In genomic region chr5:124025587-124026441, GRCm38 (mm10) we compare ENCODE assay signal across 10 mouse cellular contexts. TPM values are rescaled to one million over a fixed set of nuclear protein-coding genes. Genes with fewer than 3 reads are reported as not detected.
DNase-seq lines count a peak whose midpoint lies in the region; ATAC-seq and TF ChIP-seq lines count a peak whose summit lies in the region.
"Had no signal": no experiment of that assay in that cellular context is flagged by ENCODE, and none has a peak within 500 bp of the region (broad histone marks: within the 10 kb centered on the region; RNA-seq: fewer than 3 reads in every experiment).

No protein-coding gene starts in this region.

- no peaks in the 10 kb centered on the region for H3K27me3 ChIP-seq in midbrain, embryonic 10.5 days (ENCODE audit: low read depth, poor library complexity, severe bottlenecking)
- H3K27me3 ChIP-seq in midbrain, postnatal 0 days (ENCODE audit: insufficient read depth, low read length) = no peaks in the 10 kb centered on the region
- no peaks in the 10 kb centered on the region for H3K27me3 ChIP-seq in forebrain, embryonic 16.5 days (replicated peaks; ENCODE audit: control insufficient read depth, insufficient read depth, low read length)
- no peaks in the 10 kb centered on the region for H3K27me3 ChIP-seq in kidney, adult 2 months (replicated peaks; ENCODE audit: control insufficient read depth, insufficient read depth, low read length)
- H3K27me3 ChIP-seq in neural tube, embryonic 13.5 days = no peaks in the 10 kb centered on the region
- H3K27me3 ChIP-seq: embryonic facial prominence, embryonic 15.5 days; Patski had no signal

- TF ChIP-seq POLR2A in kidney, adult 2 months (IDR thresholded peaks at IDR 0.05; ENCODE audit: low read depth, low read length) = no peak

- ATAC-seq in midbrain, postnatal 0 days (ENCODE audit: low FRiP score) = no peak
- no peak for ATAC-seq in forebrain, embryonic 16.5 days
- ATAC-seq in neural tube, embryonic 13.5 days (ENCODE audit: low read depth) = no peak
- no peak for ATAC-seq in megakaryocyte-erythroid progenitor cell, adult 5-6 weeks (replicated peaks; ENCODE audit: low FRiP score, low TSS enrichment, poor library complexity, severe bottlenecking)
- ATAC-seq: Patski had no signal

- H3K4me1 ChIP-seq in midbrain, embryonic 10.5 days = peaks cover 98% of the 10 kb centered on the region
- peaks cover 11% of the 10 kb centered on the region for H3K4me1 ChIP-seq in midbrain, postnatal 0 days (ENCODE audit: insufficient read depth, low read length)
- peaks cover 68% of the 10 kb centered on the region for H3K4me1 ChIP-seq in forebrain, embryonic 16.5 days (replicated peaks; ENCODE audit: control insufficient read depth, insufficient read depth, low read length)
- peaks cover 34% of the 10 kb centered on the region for H3K4me1 ChIP-seq in kidney, adult 2 months (ENCODE audit: control insufficient read depth, insufficient read depth, low read length)
- peaks cover 82% of the 10 kb centered on the region for H3K4me1 ChIP-seq in neural tube, embryonic 13.5 days (replicated peaks)

- WGBS in midbrain, embryonic 10.5 days = 92% methylated on average over 15 of the region's 15 CpGs
- 76% methylated on average over 15 of the region's 15 CpGs for whole genome bisulfite sequencing in midbrain, postnatal 0 days
- WGBS in forebrain, embryonic 16.5 days = 74% methylated on average over 15 of the region's 15 CpGs
- 32% methylated on average over 15 of the region's 15 CpGs for WGBS in kidney, adult 2 months
- WGBS in neural tube, embryonic 13.5 days = 85% methylated on average over 15 of the region's 15 CpGs

- DNase-seq in midbrain, embryonic 10.5 days (ENCODE audit: low spot score) = no peak
- no peak for DNase-seq in midbrain, postnatal 0 days (ENCODE audit: low spot score)
- DNase-seq in kidney, adult 2 months = peak; percentile 88
- DNase-seq in testis, postnatal 14 days (ENCODE audit: low spot score) = no peak
- no peak for DNase-seq in urinary bladder, adult 18-20 months (ENCODE audit: low spot score in 2 of 2)

- no peak for TF ChIP-seq CTCF in midbrain, postnatal 0 days (IDR thresholded peaks at IDR 0.05)
- TF ChIP-seq CTCF in kidney, adult 2 months (conservative IDR thresholded peaks at IDR 0.05; ENCODE audit: insufficient read depth, insufficient read length, low read depth, low read length) = no peak

- H3K9ac ChIP-seq in midbrain, postnatal 0 days (replicated peaks; ENCODE audit: low read length, poor library complexity, severe bottlenecking) = no peak overlapping the region
- peak overlapping the region; percentile 11 for H3K9ac ChIP-seq in forebrain, embryonic 16.5 days (replicated peaks; ENCODE audit: low read depth, low read length)
- H3K9ac ChIP-seq in neural tube, embryonic 13.5 days = 0 out of 2 replicates have a peak overlapping the region, but pooled peaks have one; percentile 0
- H3K9ac ChIP-seq: embryonic facial prominence, embryonic 15.5 days had no signal

- peaks cover 62% of the 10 kb centered on the region for H3K36me3 ChIP-seq in midbrain, embryonic 10.5 days
- H3K36me3 ChIP-seq in midbrain, postnatal 0 days (ENCODE audit: insufficient read depth, low read length) = no peaks in the 10 kb centered on the region
- H3K36me3 ChIP-seq in forebrain, embryonic 16.5 days (ENCODE audit: control insufficient read depth, insufficient read depth) = no peaks in the 10 kb centered on the region
- H3K36me3 ChIP-seq in kidney, adult 2 months (ENCODE audit: control insufficient read depth, insufficient read depth, low read length) = no peaks in the 10 kb centered on the region
- H3K36me3 ChIP-seq in neural tube, embryonic 13.5 days = 0 out of 2 replicates have a peak, but pooled peaks cover 6% of the 10 kb centered on the region

- no peak overlapping the region for H3K4me2 ChIP-seq in midbrain, postnatal 0 days (ENCODE audit: low read depth, low read length, poor library complexity, severe bottlenecking)
- peak overlapping the region; percentile 12; the same call in 1 of the 2 replicates for H3K4me2 ChIP-seq in forebrain, embryonic 16.5 days (ENCODE audit: low read length)
- no peak overlapping the region for H3K4me2 ChIP-seq in neural tube, embryonic 13.5 days
- H3K4me2 ChIP-seq: embryonic facial prominence, embryonic 15.5 days had no signal

- H3K4me3 ChIP-seq in midbrain, embryonic 10.5 days = no peak overlapping the region
- H3K4me3 ChIP-seq in midbrain, postnatal 0 days (ENCODE audit: low read depth, low read length) = no peak overlapping the region
- H3K4me3 ChIP-seq in forebrain, embryonic 16.5 days (replicated peaks; ENCODE audit: low read length) = no peak overlapping the region
- no peak overlapping the region for H3K4me3 ChIP-seq in kidney, adult 2 months (ENCODE audit: insufficient read depth, low read depth, low read length)
- H3K4me3 ChIP-seq in neural tube, embryonic 13.5 days = no peak overlapping the region
- H3K4me3 ChIP-seq: embryonic facial prominence, embryonic 15.5 days had no signal

- H3K9me3 ChIP-seq in midbrain, embryonic 10.5 days (replicated peaks) = no peaks in the 10 kb centered on the region
- H3K9me3 ChIP-seq in midbrain, postnatal 0 days (ENCODE audit: low read length) = no peaks in the 10 kb centered on the region
- no peaks in the 10 kb centered on the region for H3K9me3 ChIP-seq in forebrain, embryonic 16.5 days (ENCODE audit: control insufficient read depth, low read length)
- no peaks in the 10 kb centered on the region for H3K9me3 ChIP-seq in neural tube, embryonic 13.5 days
- H3K9me3 ChIP-seq: embryonic facial prominence, embryonic 15.5 days had no signal

- peak overlapping the region; percentile 78 for H3K27ac ChIP-seq in midbrain, embryonic 10.5 days (replicated peaks)
- H3K27ac ChIP-seq in midbrain, postnatal 0 days (ENCODE audit: low read depth, low read length) = no peak overlapping the region
- peak overlapping the region; percentile 41; the same call in 1 of the 2 replicates for H3K27ac ChIP-seq in forebrain, embryonic 16.5 days (ENCODE audit: low read length)
- H3K27ac ChIP-seq in kidney, adult 2 months (ENCODE audit: insufficient read depth, low read depth, low read length) = peak overlapping the region; percentile 87
- peak overlapping the region; percentile 73 for H3K27ac ChIP-seq in neural tube, embryonic 13.5 days (replicated peaks)
- H3K27ac ChIP-seq: embryonic facial prominence, embryonic 15.5 days had no signal

RNA-seq across cellular contexts. Expression of gene Vps37b, which starts 6.3 kb away (rescaled TPM):
- 58.1 and 69.2 TPM in 2 replicates for polyA plus RNA-seq in midbrain, embryonic 10.5 days (2016; fragmentation: Nextera tagmentation; extraction: Ambion mirVana)
- total RNA-seq in midbrain, postnatal 0 days (2014; rRNA removed) = 52.3 and 75.5 TPM in 2 replicates
- polyA plus RNA-seq in midbrain, postnatal 0 days (2015; fragmentation: Nextera tagmentation; extraction: Ambion mirVana) = 54.3 and 56.2 TPM in 2 replicates
- polyA plus RNA-seq in forebrain, embryonic 16.5 days (2015; fragmentation: Nextera tagmentation; extraction: Ambion mirVana) = 104 and 112 TPM in 2 replicates
- 22.6 and 24.1 TPM in 2 replicates for polyA plus RNA-seq in kidney, adult 2 months (2012; rRNA removed)
- 77.5 and 78.5 TPM in 2 replicates for polyA plus RNA-seq in neural tube, embryonic 13.5 days (2015; fragmentation: Nextera tagmentation; extraction: Ambion mirVana)
- total RNA-seq in megakaryocyte-erythroid progenitor cell, adult 5-6 weeks (2014; fragmentation: Nextera tagmentation) = 20.8 and 34.3 TPM in 2 replicates
- total RNA-seq in megakaryocyte-erythroid progenitor cell, adult 5-6 weeks (2017) = 12.8 and 15.5 TPM in 2 replicates

RNA-seq across cellular contexts. Expression of gene Hip1r, which starts 52.4 kb away (rescaled TPM):
- 6.6 and 9.2 TPM in 2 replicates for polyA plus RNA-seq in midbrain, embryonic 10.5 days (2016; fragmentation: Nextera tagmentation; extraction: Ambion mirVana)
- total RNA-seq in midbrain, postnatal 0 days (2014; rRNA removed) = 42.9 and 45.4 TPM in 2 replicates
- 25.8 and 30.8 TPM in 2 replicates for polyA plus RNA-seq in midbrain, postnatal 0 days (2015; fragmentation: Nextera tagmentation; extraction: Ambion mirVana)
- polyA plus RNA-seq in forebrain, embryonic 16.5 days (2015; fragmentation: Nextera tagmentation; extraction: Ambion mirVana) = 33.3 and 35.7 TPM in 2 replicates
- 18.3 and 19.2 TPM in 2 replicates for polyA plus RNA-seq in kidney, adult 2 months (2012; rRNA removed)
- 17.1 and 22.3 TPM in 2 replicates for polyA plus RNA-seq in neural tube, embryonic 13.5 days (2015; fragmentation: Nextera tagmentation; extraction: Ambion mirVana)
- total RNA-seq in megakaryocyte-erythroid progenitor cell, adult 5-6 weeks (2014; fragmentation: Nextera tagmentation) = 9.3 and 9.5 TPM in 2 replicates
- total RNA-seq in megakaryocyte-erythroid progenitor cell, adult 5-6 weeks (2017) = 13.7 and 30.9 TPM in 2 replicates
